Mouse (Mus musculus): ENCODE measurements around the gene Bpifb6. TPM values are rescaled to one million over a fixed set of nuclear protein-coding genes. Genes with fewer than 3 reads are reported as not detected.

The Bpifb6 gene
- polyA plus RNA-seq, 1 experiment: not detected

GRCm38 (mm10) chr2:153902726-153903125, 2.5 kb downstream of the Bpifb6 start:
- Histone ChIP-seq H3K36me3 (ENCODE audit: control insufficient read depth, insufficient read depth) (no peaks in the 10 kb centered on the region), H3K4me2 (ENCODE audit: low read depth) (no peak overlapping the region), H3ac (ENCODE audit: control insufficient read depth, insufficient read length) (no peak overlapping the region), H3K79me2 (ENCODE audit: control insufficient read depth, insufficient read depth) (no peaks in the 10 kb centered on the region), H3K4me3 (no peak overlapping the region), H3K27me3 (ENCODE audit: control insufficient read depth, insufficient read depth, insufficient read length) (no peaks in the 10 kb centered on the region)
- no peak for TF ChIP-seq MAX (IDR thresholded peaks at IDR 0.05; ENCODE audit: low read depth)
- no peak for TF ChIP-seq CEBPB (IDR thresholded peaks at IDR 0.05; ENCODE audit: insufficient read depth, poor library complexity, severe bottlenecking)
- TF ChIP-seq TCF3 (IDR thresholded peaks at IDR 0.05; ENCODE audit: insufficient read length, low read depth): no peak
- TF ChIP-seq POLR2AphosphoS2 (IDR thresholded peaks at IDR 0.05; ENCODE audit: insufficient read length, low read depth): no peak
- no peak for TF ChIP-seq TCF12 (IDR thresholded peaks at IDR 0.05; ENCODE audit: insufficient read depth, poor library complexity, severe bottlenecking)
- TF ChIP-seq SRF (IDR thresholded peaks at IDR 0.05; ENCODE audit: control insufficient read depth, insufficient read length, low read depth): no peak

GRCm38 (mm10) chr2:153906626-153907025, 6.4 kb downstream of the Bpifb6 start:
- Histone ChIP-seq H3K4me3 (no peak overlapping the region), H3K36me3 (ENCODE audit: control insufficient read depth, insufficient read depth) (no peaks in the 10 kb centered on the region), H3ac (ENCODE audit: control insufficient read depth, insufficient read length) (no peak overlapping the region), H3K27me3 (ENCODE audit: control insufficient read depth, insufficient read depth, insufficient read length) (no peaks in the 10 kb centered on the region), H3K4me2 (ENCODE audit: low read depth) (no peak overlapping the region), H3K79me2 (ENCODE audit: control insufficient read depth, insufficient read depth) (no peaks in the 10 kb centered on the region)
- TF ChIP-seq SRF (IDR thresholded peaks at IDR 0.05; ENCODE audit: control insufficient read depth, insufficient read length, low read depth) (no peak), TCF12 (IDR thresholded peaks at IDR 0.05; ENCODE audit: insufficient read depth, poor library complexity, severe bottlenecking) (no peak), POLR2AphosphoS2 (IDR thresholded peaks at IDR 0.05; ENCODE audit: insufficient read length, low read depth) (no peak), POLR2A (IDR thresholded peaks at IDR 0.05; ENCODE audit: insufficient read length, low read depth) (no peak), E2F4 (IDR thresholded peaks at IDR 0.05; ENCODE audit: insufficient read depth) (no peak), TCF3 (IDR thresholded peaks at IDR 0.05; ENCODE audit: insufficient read length, low read depth) (no peak), USF1 (IDR thresholded peaks at IDR 0.05; ENCODE audit: low read depth) (no peak), MAX (IDR thresholded peaks at IDR 0.05; ENCODE audit: low read depth) (no peak), REST (IDR thresholded peaks at IDR 0.05; ENCODE audit: insufficient read depth, insufficient read length) (no peak), MYOG (IDR thresholded peaks at IDR 0.05; ENCODE audit: control insufficient read depth in 1 of 3, insufficient read depth in 1 of 3, insufficient read length in 2 of 3, low read depth in 2 of 3) (no peak), CEBPB (IDR thresholded peaks at IDR 0.05; ENCODE audit: insufficient read depth, poor library complexity, severe bottlenecking) (no peak), MYOD1 (IDR thresholded peaks at IDR 0.05; ENCODE audit: control insufficient read depth in 1 of 3, insufficient read length in 2 of 3, low read depth in 2 of 3) (no peak)

DNA sequence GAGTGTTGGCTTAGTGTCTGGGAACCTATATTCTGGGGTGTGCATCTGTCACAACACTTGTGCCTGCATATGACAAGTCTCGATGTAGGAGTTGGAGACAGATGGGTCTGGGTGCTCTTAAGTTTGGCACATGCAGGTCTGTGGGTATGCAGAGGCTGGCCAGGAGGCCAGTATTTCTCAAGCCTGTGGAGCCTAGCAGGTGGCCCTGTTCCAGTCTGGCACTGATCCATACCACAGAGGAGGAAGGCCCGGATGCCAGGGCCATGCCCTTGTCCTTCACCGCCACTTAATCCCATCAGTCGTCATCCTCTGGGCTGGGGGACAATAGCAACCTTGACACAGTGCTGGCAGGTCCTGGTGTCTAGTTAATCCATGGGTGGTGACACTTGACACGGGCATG, 14.0 kb downstream of the Bpifb6 start:
- Histone ChIP-seq H3K79me2 (ENCODE audit: control insufficient read depth, insufficient read depth) (no peaks in the 10 kb centered on the region), H3K36me3 (ENCODE audit: control insufficient read depth, insufficient read depth) (no peaks in the 10 kb centered on the region), H3K4me2 (ENCODE audit: low read depth) (no peak overlapping the region), H3ac (ENCODE audit: control insufficient read depth, insufficient read length) (no peak overlapping the region), H3K4me3 (no peak overlapping the region), H3K27me3 (ENCODE audit: control insufficient read depth, insufficient read depth, insufficient read length) (no peaks in the 10 kb centered on the region)
- TF ChIP-seq USF1 (IDR thresholded peaks at IDR 0.05; ENCODE audit: low read depth): no peak
- no peak for TF ChIP-seq MYOG (IDR thresholded peaks at IDR 0.05; ENCODE audit: control insufficient read depth in 1 of 3, insufficient read depth in 1 of 3, insufficient read length in 2 of 3, low read depth in 2 of 3)
- TF ChIP-seq REST (IDR thresholded peaks at IDR 0.05; ENCODE audit: insufficient read depth, insufficient read length): no peak
- TF ChIP-seq POLR2AphosphoS2 (IDR thresholded peaks at IDR 0.05; ENCODE audit: insufficient read length, low read depth): no peak
- TF ChIP-seq TCF12 (IDR thresholded peaks at IDR 0.05; ENCODE audit: insufficient read depth, poor library complexity, severe bottlenecking): no peak
- no peak for TF ChIP-seq E2F4 (IDR thresholded peaks at IDR 0.05; ENCODE audit: insufficient read depth)
- TF ChIP-seq POLR2A (IDR thresholded peaks at IDR 0.05; ENCODE audit: insufficient read length, low read depth): no peak
- no peak for TF ChIP-seq SRF (IDR thresholded peaks at IDR 0.05; ENCODE audit: control insufficient read depth, insufficient read length, low read depth)
- no peak for TF ChIP-seq TCF3 (IDR thresholded peaks at IDR 0.05; ENCODE audit: insufficient read length, low read depth)

DNA sequence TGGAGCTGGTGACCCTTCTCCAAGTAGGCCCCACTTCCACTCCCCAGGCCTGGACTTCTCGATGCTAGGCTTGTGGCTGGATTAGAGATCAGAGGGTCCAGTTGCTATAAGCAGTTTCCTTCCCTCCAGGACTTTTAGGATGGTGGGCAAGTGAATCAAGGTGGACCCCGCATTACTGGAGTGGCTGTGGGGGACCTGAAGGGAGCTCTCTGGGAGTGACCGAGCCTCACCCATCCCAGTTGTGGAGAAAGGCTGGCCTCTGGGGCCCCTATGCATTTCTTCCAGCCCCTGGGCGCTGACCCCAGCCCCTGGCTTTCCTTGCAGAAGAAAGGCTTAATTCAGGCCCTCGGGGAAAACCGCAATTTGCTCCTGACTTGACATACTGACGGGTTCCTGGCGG, 17.7 kb downstream of the Bpifb6 start, which contains the start of gene Bpifb3:
Gene Bpifb3, plus strand, starts transcription at position 301 of the 400 bp plus-strand sequence.
- TF ChIP-seq POLR2AphosphoS2 (IDR thresholded peaks at IDR 0.05; ENCODE audit: insufficient read length, low read depth) (no peak), POLR2A (IDR thresholded peaks at IDR 0.05; ENCODE audit: insufficient read length, low read depth) (no peak), MYOG (IDR thresholded peaks at IDR 0.05; ENCODE audit: control insufficient read depth in 1 of 3, insufficient read depth in 1 of 3, insufficient read length in 2 of 3, low read depth in 2 of 3) (no peak), SRF (IDR thresholded peaks at IDR 0.05; ENCODE audit: control insufficient read depth, insufficient read length, low read depth) (no peak), USF1 (IDR thresholded peaks at IDR 0.05; ENCODE audit: low read depth) (no peak), MAX (IDR thresholded peaks at IDR 0.05; ENCODE audit: low read depth) (no peak)
- Histone ChIP-seq H3K4me3 (no peak within 1 kb of the TSS), H3K4me2 (ENCODE audit: low read depth) (no peak within 1 kb of the TSS)

GRCm38 (mm10) chr2:153921246-153921645, 21.1 kb downstream of the Bpifb6 start:
- no peak overlapping the region for H3K4me2 ChIP-seq (ENCODE audit: low read depth)
- no peaks in the 10 kb centered on the region for H3K79me2 ChIP-seq (ENCODE audit: control insufficient read depth, insufficient read depth)
- TF ChIP-seq CEBPB (IDR thresholded peaks at IDR 0.05; ENCODE audit: insufficient read depth, poor library complexity, severe bottlenecking) (no peak), TCF12 (IDR thresholded peaks at IDR 0.05; ENCODE audit: insufficient read depth, poor library complexity, severe bottlenecking) (no peak), POLR2AphosphoS2 (IDR thresholded peaks at IDR 0.05; ENCODE audit: insufficient read length, low read depth) (no peak), MAX (IDR thresholded peaks at IDR 0.05; ENCODE audit: low read depth) (no peak), SRF (IDR thresholded peaks at IDR 0.05; ENCODE audit: control insufficient read depth, insufficient read length, low read depth) (no peak), POLR2A (IDR thresholded peaks at IDR 0.05; ENCODE audit: insufficient read length, low read depth) (no peak), REST (IDR thresholded peaks at IDR 0.05; ENCODE audit: insufficient read depth, insufficient read length) (no peak), USF1 (IDR thresholded peaks at IDR 0.05; ENCODE audit: low read depth) (no peak), MYOD1 (IDR thresholded peaks at IDR 0.05; ENCODE audit: control insufficient read depth in 1 of 3, insufficient read length in 2 of 3, low read depth in 2 of 3) (no peak), MYOG (IDR thresholded peaks at IDR 0.05; ENCODE audit: control insufficient read depth in 1 of 3, insufficient read depth in 1 of 3, insufficient read length in 2 of 3, low read depth in 2 of 3) (no peak), TCF3 (IDR thresholded peaks at IDR 0.05; ENCODE audit: insufficient read length, low read depth) (no peak), E2F4 (IDR thresholded peaks at IDR 0.05; ENCODE audit: insufficient read depth) (no peak)

More for the DNA sequence above, 17.7 kb downstream of the Bpifb6 start, which contains the start of gene Bpifb3:
- H3K27me3 ChIP-seq (ENCODE audit: control insufficient read depth, insufficient read depth, insufficient read length): no peaks in the 10 kb centered on the region
- no peak within 1 kb of the TSS for H3ac ChIP-seq (ENCODE audit: control insufficient read depth, insufficient read length)
- no peaks in the 10 kb centered on the region for H3K79me2 ChIP-seq (ENCODE audit: control insufficient read depth, insufficient read depth)
- H3K36me3 ChIP-seq (ENCODE audit: control insufficient read depth, insufficient read depth): no peaks in the 10 kb centered on the region

More at GRCm38 (mm10) chr2:153921246-153921645, 21.1 kb downstream of the Bpifb6 start:
- Histone ChIP-seq H3ac (ENCODE audit: control insufficient read depth, insufficient read length) (no peak overlapping the region), H3K4me3 (no peak overlapping the region), H3K36me3 (ENCODE audit: control insufficient read depth, insufficient read depth) (no peaks in the 10 kb centered on the region), H3K27me3 (ENCODE audit: control insufficient read depth, insufficient read depth, insufficient read length) (no peaks in the 10 kb centered on the region)
